Mouse (Mus musculus) central nervous system, embryonic 18 days (tissue): ENCODE data around the gene Nox3. TPM values are rescaled to one million over a fixed set of nuclear protein-coding genes. Genes with fewer than 3 reads are reported as not detected.

Source experiments
- polyA plus RNA-seq: library from polyadenylated mRNA; depleted of rRNA; stranded (reverse); fragments of >200 nt; gene quantifications from 2 replicates; pipeline ENCODE4 v1.2.3, GENCODE M21; 2012; rRNA removed

Gene Nox3
- polyA plus RNA-seq = not detected in 2 replicates

DNA sequence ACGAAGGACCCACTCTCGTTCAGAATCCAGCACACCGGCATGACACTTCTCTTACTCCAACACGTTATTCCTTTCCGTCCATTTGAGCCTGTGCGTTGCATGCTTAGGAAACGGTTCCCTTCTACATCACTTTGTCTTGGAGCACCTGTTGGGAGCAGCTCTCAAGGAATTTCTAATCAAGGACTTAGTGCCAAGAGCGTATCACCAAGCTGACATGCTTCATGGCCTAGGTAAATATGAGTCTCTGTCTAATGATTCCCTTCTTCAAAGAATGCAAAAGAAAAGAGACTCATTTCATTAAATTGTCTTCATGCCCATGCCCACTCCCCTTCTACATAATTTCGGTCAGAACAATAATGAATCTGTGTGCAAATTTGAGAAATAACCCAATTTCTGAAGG, at the start of gene Nox3:
TSS of gene Nox3 (minus strand) at position 101 of the 400 bp plus-strand sequence.

Other genes with a start within 250 kb of the Nox3 start
- 1.3 TPM in 2 replicates for gene Cldn20, start 163.7 kb downstream of the Nox3 start, polyA plus RNA-seq
- gene Tfb1m, start 138.5 kb downstream of the Nox3 start, polyA plus RNA-seq = 9.8 and 11.4 TPM in 2 replicates